Mouse (Mus musculus) liver, adult 10 weeks (tissue): ENCODE measurements around the gene Panx1. TPM values are rescaled to one million over a fixed set of nuclear protein-coding genes. Genes with fewer than 3 reads are reported as not detected.

Source experiments
- polyA plus RNA-seq: library from polyadenylated mRNA; stranded (reverse); fragments of 350-450 nt; fragmentation: Illumina TruSeq; extraction: RNeasy Lipid Tissue Mini Kit (QIAGEN cat#74804); gene quantifications from one replicate; pipeline ENCODE4 v1.2.3, GENCODE M21; 2014; ENCODE audit warnings: low read depth, low replicate concordance

The Panx1 gene
- polyA plus RNA-seq, result 0.34 TPM

DNA sequence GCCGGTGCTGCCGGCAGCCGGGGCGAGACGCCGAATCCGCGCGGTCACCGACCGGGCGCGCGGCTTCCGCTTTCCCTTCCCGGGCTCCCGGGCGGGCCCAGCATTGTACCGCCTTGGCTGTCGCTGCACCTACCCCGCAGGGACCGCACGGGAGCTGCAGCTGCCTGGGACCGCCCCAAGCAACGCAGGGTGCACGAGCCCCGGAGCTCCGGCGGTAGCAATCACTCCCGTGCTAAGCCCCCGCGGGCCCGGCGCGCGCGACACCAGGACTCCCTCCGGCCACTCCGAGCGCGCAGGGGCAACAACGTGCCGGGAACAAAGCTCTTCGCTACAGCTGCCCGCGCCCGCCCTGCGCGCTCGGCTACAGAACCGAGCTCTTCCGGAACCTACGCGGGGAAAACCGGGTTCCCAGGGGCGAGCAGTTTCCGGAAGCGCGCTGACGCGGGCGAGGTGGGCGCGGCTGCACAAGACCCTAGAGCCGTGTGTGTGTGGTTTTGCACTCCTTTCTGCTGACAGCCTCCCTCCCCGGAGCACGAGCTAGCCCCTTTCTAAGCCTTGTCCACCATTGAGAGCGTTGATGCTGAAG is at the start of gene Panx1:
Gene Panx1 (minus strand): TSS at position 395 of the 586 bp plus-strand sequence.

Other genes starting within 250 kb of the Panx1 start
- gene Gpr83, start 185.3 kb downstream of the Panx1 start, polyA plus RNA-seq, result not detected
- gene Izumo1r, start 141.5 kb downstream of the Panx1 start, polyA plus RNA-seq, result not detected
- gene Hephl1, start 66.6 kb upstream of the Panx1 start, polyA plus RNA-seq, result not detected
- 0.19 TPM for gene Vstm5, start 193.6 kb upstream of the Panx1 start, polyA plus RNA-seq
- 14.0 TPM for gene Med17, start 234.5 kb upstream of the Panx1 start, polyA plus RNA-seq